Mouse (Mus musculus): ENCODE results near the gene Gm42906. TPM values are rescaled to one million over a fixed set of nuclear protein-coding genes. Genes with fewer than 3 reads are reported as not detected.

Gm42906 gene
- total and polyA plus RNA-seq, 3 experiments = not detected

GRCm38 (mm10) chr5:151293591-151293990, 134.4 kb downstream of the Gm42906 start:
- H3K4me1 ChIP-seq (ENCODE audit: control insufficient read depth in 1 of 2, insufficient read depth in 2 of 2) = no peaks in the 10 kb centered on the region
- H3K4me2 ChIP-seq (ENCODE audit: insufficient read depth, low read depth, poor library complexity, severe bottlenecking) = no peak overlapping the region
- dilution Hi-C loops (cut with MboI; ENCODE audit: extremely low pct_ligation_motif_present, extremely low pct_unique_long_range_greater_than_20kb, low sequenced_read_pairs) = no loop called here
- H3K36me3 ChIP-seq (replicated peaks in 1 of 2; ENCODE audit: control insufficient read depth in 1 of 2, insufficient read depth in 1 of 2, low read length in 1 of 2) = no peaks in the 10 kb centered on the region
- H3K27me3 ChIP-seq (replicated peaks) = no peaks in the 10 kb centered on the region
- H3K79me2 ChIP-seq (replicated peaks; ENCODE audit: control insufficient read depth, extremely low read depth, insufficient read depth, poor library complexity, severe bottlenecking) = no peaks in the 10 kb centered on the region
- in situ Hi-C loops (cut with MboI; ENCODE audit: low pct_ligation_motif_present, low pct_unique_long_range_greater_than_20kb, low sequenced_read_pairs) = no loop called here
- no peak overlapping the region for H3K4me3 ChIP-seq (replicated peaks in 1 of 3; ENCODE audit: low read depth in 2 of 3, low read length in 2 of 3, poor library complexity in 1 of 3)
- no peak overlapping the region for H3K9ac ChIP-seq (ENCODE audit: insufficient read depth, low read depth)
- TF ChIP-seq USF2 (conservative IDR thresholded peaks at IDR 0.05; ENCODE audit: low read depth, low read length) (no peak), USF1 (IDR thresholded peaks at IDR 0.05; ENCODE audit: low read depth, low read length) (no peak), ZKSCAN1 (IDR thresholded peaks at IDR 0.05; ENCODE audit: borderline replicate concordance, low read depth, low read length) (no peak), MYC (IDR thresholded peaks at IDR 0.05; ENCODE audit: low read depth, low read length) (no peak), GABPA (IDR thresholded peaks at IDR 0.05; ENCODE audit: insufficient replicate concordance, low read depth, low read length) (no peak), MEF2A (IDR thresholded peaks at IDR 0.05; ENCODE audit: borderline replicate concordance, low read depth, low read length) (no peak), NRF1 (IDR thresholded peaks at IDR 0.05; ENCODE audit: low read depth, low read length) (no peak), MAX (IDR thresholded peaks at IDR 0.05; ENCODE audit: low read length) (no peak), IRF4 (IDR thresholded peaks at IDR 0.05; ENCODE audit: low read depth, low read length) (no peak), RCOR1 (conservative IDR thresholded peaks at IDR 0.05; ENCODE audit: low read depth, low read length) (no peak), ELF1 (IDR thresholded peaks at IDR 0.05; ENCODE audit: low read depth, low read length) (no peak), NELFE (IDR thresholded peaks at IDR 0.05; ENCODE audit: low read depth, low read length) (no peak), PAX5 (IDR thresholded peaks at IDR 0.05; ENCODE audit: low read length) (no peak), CHD2 (IDR thresholded peaks at IDR 0.05; ENCODE audit: low read length) (no peak), MXI1 (IDR thresholded peaks at IDR 0.05; ENCODE audit: low read depth, low read length) (no peak), JUN (IDR thresholded peaks at IDR 0.05; ENCODE audit: insufficient read depth, low read depth, low read length) (no peak), CHD1 (IDR thresholded peaks at IDR 0.05; ENCODE audit: low read depth, low read length) (no peak), EP300 (IDR thresholded peaks at IDR 0.05; ENCODE audit: low read length) (no peak)
- H3K9me3 ChIP-seq (replicated peaks; ENCODE audit: low read length) = peaks cover 2% of the 10 kb centered on the region
- H3K27ac ChIP-seq (ENCODE audit: insufficient read depth, low read depth) = no peak overlapping the region
- DNase-seq (ENCODE audit: extremely low read depth) = no peak

GRCm38 (mm10) chr5:151292310-151292709, 135.7 kb downstream of the Gm42906 start:
- no peak overlapping the region for H3K9ac ChIP-seq (ENCODE audit: insufficient read depth, low read depth)
- H3K9me3 ChIP-seq (replicated peaks; ENCODE audit: low read length) = peaks cover 2% of the 10 kb centered on the region
- no peak overlapping the region for H3K4me3 ChIP-seq (replicated peaks in 1 of 3; ENCODE audit: low read depth in 2 of 3, low read length in 2 of 3, poor library complexity in 1 of 3)
- TF ChIP-seq GABPA (IDR thresholded peaks at IDR 0.05; ENCODE audit: insufficient replicate concordance, low read depth, low read length) (no peak), MYC (IDR thresholded peaks at IDR 0.05; ENCODE audit: low read depth, low read length) (peak; percentile 62; the same call in 1 of the 2 replicates), CTCF (conservative IDR thresholded peaks at IDR 0.05 in 1 of 2, IDR thresholded peaks at IDR 0.05 in 1 of 2; ENCODE audit: low read depth in 2 of 2, low read length in 2 of 2) (peak; percentile 54 to 59), RAD21 (IDR thresholded peaks at IDR 0.05; ENCODE audit: low read depth, low read length) (peak; percentile 44), POLR2A (IDR thresholded peaks at IDR 0.05; ENCODE audit: low read depth, low read length) (no peak), SMC3 (IDR thresholded peaks at IDR 0.05; ENCODE audit: low read depth, low read length) (peak; percentile 52), E2F4 (IDR thresholded peaks at IDR 0.05; ENCODE audit: insufficient replicate concordance, low read depth, low read length) (no peak), MEF2A (IDR thresholded peaks at IDR 0.05; ENCODE audit: borderline replicate concordance, low read depth, low read length) (no peak)
- DNase-seq (ENCODE audit: extremely low read depth) = peak; percentile 44
- no peak overlapping the region for H3K4me2 ChIP-seq (ENCODE audit: insufficient read depth, low read depth, poor library complexity, severe bottlenecking)
- H3K4me1 ChIP-seq (ENCODE audit: control insufficient read depth in 1 of 2, insufficient read depth in 2 of 2) = no peaks in the 10 kb centered on the region
- no peaks in the 10 kb centered on the region for H3K79me2 ChIP-seq (replicated peaks; ENCODE audit: control insufficient read depth, extremely low read depth, insufficient read depth, poor library complexity, severe bottlenecking)
- H3K36me3 ChIP-seq (replicated peaks in 1 of 2; ENCODE audit: control insufficient read depth in 1 of 2, insufficient read depth in 1 of 2, low read length in 1 of 2) = no peaks in the 10 kb centered on the region
- H3K27ac ChIP-seq (ENCODE audit: insufficient read depth, low read depth) = no peak overlapping the region
- no peaks in the 10 kb centered on the region for H3K27me3 ChIP-seq (replicated peaks)
- dilution Hi-C loops (cut with MboI; ENCODE audit: extremely low pct_ligation_motif_present, extremely low pct_unique_long_range_greater_than_20kb, low sequenced_read_pairs) (no loop called here), in situ Hi-C loops (cut with MboI; ENCODE audit: low pct_ligation_motif_present, low pct_unique_long_range_greater_than_20kb, low sequenced_read_pairs) (no loop called here)
